Comparison of ENCODE assay signal across 8 mouse cellular contexts in the genomic region with DNA sequence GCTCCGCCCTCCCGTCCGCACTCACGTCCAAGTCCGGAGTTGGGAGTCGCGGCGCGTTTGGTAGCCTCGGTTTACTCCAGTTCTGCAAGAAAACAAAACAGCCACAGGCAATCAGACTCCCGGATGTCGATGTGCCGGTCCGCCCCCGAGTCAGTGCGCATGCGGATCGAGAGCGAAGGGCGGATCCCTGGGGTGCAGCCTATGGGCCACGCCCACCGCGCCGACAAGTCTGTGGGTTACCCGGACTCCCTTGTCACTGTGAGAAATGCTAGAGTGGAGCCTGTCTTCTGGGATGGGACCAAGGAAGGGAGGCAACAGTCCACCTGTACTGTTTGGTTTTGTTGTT. TPM values are rescaled to one million over a fixed set of nuclear protein-coding genes. Genes with fewer than 3 reads are reported as not detected.
DNase-seq lines count a peak whose midpoint lies in the region; ATAC-seq lines count a peak whose summit lies in the region.

Gene Tmem50a, minus strand, starts transcription at position 161 of the 346 bp plus-strand sequence.

- peak within 1 kb of the TSS; percentile 86 for H3K27ac ChIP-seq in heart, embryonic 13.5 days (replicated peaks)
- H3K27ac ChIP-seq in liver, embryonic 12.5 days = peak within 1 kb of the TSS; percentile 99

- H3K36me3 ChIP-seq in heart, embryonic 13.5 days = peaks cover 31% of the 10 kb centered on the region
- H3K36me3 ChIP-seq in liver, embryonic 12.5 days = peaks cover 33% of the 10 kb centered on the region
- H3K36me3 ChIP-seq in splenic B cell, adult 2 months (ENCODE audit: control insufficient read depth, insufficient read depth, low read length, poor library complexity, severe bottlenecking) = peaks cover 2% of the 10 kb centered on the region

- peak within 1 kb of the TSS; percentile 88 for H3K9ac ChIP-seq in heart, embryonic 13.5 days
- H3K9ac ChIP-seq in liver, embryonic 12.5 days = peak within 1 kb of the TSS; percentile 86

- H3K27me3 ChIP-seq in heart, embryonic 13.5 days (replicated peaks) = no peaks in the 10 kb centered on the region
- H3K27me3 ChIP-seq in liver, embryonic 12.5 days (replicated peaks) = no peaks in the 10 kb centered on the region
- no peaks in the 10 kb centered on the region for H3K27me3 ChIP-seq in splenic B cell, adult 2 months (ENCODE audit: control insufficient read depth, insufficient read depth, low read length, poor library complexity, severe bottlenecking)

- no peaks in the 10 kb centered on the region for H3K9me3 ChIP-seq in heart, embryonic 13.5 days
- H3K9me3 ChIP-seq in liver, embryonic 12.5 days (replicated peaks) = no peaks in the 10 kb centered on the region

- 1% methylated on average over 25 of the region's 25 CpGs for WGBS in heart, embryonic 13.5 days
- under 1% methylated on average over 25 of the region's 25 CpGs for WGBS in liver, embryonic 12.5 days (ENCODE audit: insufficient replicate concordance)

- peak; percentile 89 to 96 for DNase-seq in CD8-positive naive resting alpha-beta T cell, adult 2 months (ENCODE audit: low read depth in 2 of 2, low spot score in 2 of 2)
- peak; percentile 93 for DNase-seq in c-Kit-negative CD71-positive TER-119-positive erythroid progenitor cells, embryonic 14.5 days (ENCODE audit: low read depth, low spot score)
- peak; percentile 76 for DNase-seq in fibroblast of lung, adult 2 months (ENCODE audit: low read depth)
- peak; percentile 97 for DNase-seq in kidney, postnatal 10 days
- DNase-seq in naive thymus-derived CD4-positive, alpha-beta T cell, adult 2 months (ENCODE audit: low read depth) = peak; percentile 97
- peak; percentile 96 for DNase-seq in splenic B cell, adult 2 months (ENCODE audit: low read depth, low spot score)

- peak; percentile 91 for ATAC-seq in heart, embryonic 13.5 days (ENCODE audit: extremely low read depth, insufficient number of reproducible peaks, low FRiP score, low TSS enrichment)
- ATAC-seq in liver, embryonic 12.5 days = peak; percentile 93

- peak within 1 kb of the TSS; percentile 83 for H3K4me2 ChIP-seq in heart, embryonic 13.5 days
- peak within 1 kb of the TSS; percentile 71 for H3K4me2 ChIP-seq in liver, embryonic 12.5 days

- H3K4me1 ChIP-seq in heart, embryonic 13.5 days = peaks cover 32% of the 10 kb centered on the region
- peaks cover 58% of the 10 kb centered on the region for H3K4me1 ChIP-seq in liver, embryonic 12.5 days

- H3K4me3 ChIP-seq in heart, embryonic 13.5 days = peak within 1 kb of the TSS; percentile 79
- peak within 1 kb of the TSS; percentile 76 for H3K4me3 ChIP-seq in liver, embryonic 12.5 days

RNA-seq across cellular contexts. Expression of gene Tmem50a, which starts in this region (rescaled TPM):
- polyA plus RNA-seq in heart, embryonic 13.5 days (2015; fragmentation: Nextera tagmentation; extraction: Ambion mirVana) = 132 and 149 TPM in 2 replicates
- polyA plus RNA-seq in liver, embryonic 12.5 days (2016; fragmentation: Nextera tagmentation; extraction: Ambion mirVana) = 94.2 and 94.9 TPM in 2 replicates

Comparison
In these comparisons a context has a peak if more than half of its experiments do, and no peak if none do; other contexts are left out.
1. Peak in every context shown above with its lines: DNase-seq, ATAC-seq, H3K4me3 ChIP-seq and H3K27ac ChIP-seq.